In genomic region chr11:113246475-113246874, GRCm38 (mm10) we compare ENCODE assay signal across 23 mouse cellular contexts.
DNase-seq lines count a peak whose midpoint lies in the region; ATAC-seq and TF ChIP-seq lines count a peak whose summit lies in the region.
"Had no signal": no experiment of that assay in that cellular context is flagged by ENCODE, and none has a peak within 500 bp of the region (broad histone marks: within the 10 kb centered on the region; RNA-seq: fewer than 3 reads in every experiment).

No protein-coding gene starts in this region.

- TF ChIP-seq CTCF in lung, postnatal 0 days (IDR thresholded peaks at IDR 0.05): no peak

- no peaks in the 10 kb centered on the region for H3K36me3 ChIP-seq in hindbrain, embryonic 10.5 days
- H3K36me3 ChIP-seq in hindbrain, embryonic 12.5 days: no peaks in the 10 kb centered on the region
- H3K36me3 ChIP-seq in lung, postnatal 0 days (ENCODE audit: insufficient read depth, low read length): no peaks in the 10 kb centered on the region
- no peaks in the 10 kb centered on the region for H3K36me3 ChIP-seq in stomach, embryonic 14.5 days (ENCODE audit: control insufficient read depth, insufficient read depth, low read length)
- H3K36me3 ChIP-seq: embryonic facial prominence, embryonic 13.5 days; forebrain, embryonic 12.5 days; heart, embryonic 15.5 days; hindbrain, embryonic 15.5 days had no signal

- no peak for TF ChIP-seq EP300 in lung, postnatal 0 days (IDR thresholded peaks at IDR 0.05)

- no peak overlapping the region for H3K4me2 ChIP-seq in hindbrain, embryonic 12.5 days (replicated peaks)
- H3K4me2 ChIP-seq in lung, postnatal 0 days (replicated peaks; ENCODE audit: low read depth, low read length): no peak overlapping the region
- no peak overlapping the region for H3K4me2 ChIP-seq in stomach, embryonic 14.5 days (replicated peaks; ENCODE audit: low read depth, low read length)
- H3K4me2 ChIP-seq: embryonic facial prominence, embryonic 13.5 days; forebrain, embryonic 12.5 days; heart, embryonic 15.5 days; hindbrain, embryonic 15.5 days had no signal

- peak overlapping the region; percentile 66 for H3K27ac ChIP-seq in hindbrain, embryonic 10.5 days
- no peak overlapping the region for H3K27ac ChIP-seq in hindbrain, embryonic 12.5 days
- no peak overlapping the region for H3K27ac ChIP-seq in lung, postnatal 0 days (ENCODE audit: low read length)
- H3K27ac ChIP-seq in stomach, embryonic 14.5 days (ENCODE audit: low read length): no peak overlapping the region
- H3K27ac ChIP-seq: embryonic facial prominence, embryonic 13.5 days; forebrain, embryonic 12.5 days; gastrocnemius, adult 2 months; heart, embryonic 15.5 days; hindbrain, embryonic 15.5 days had no signal

- 74% methylated on average over 9 of the region's 9 CpGs for WGBS in hindbrain, embryonic 10.5 days
- WGBS in hindbrain, embryonic 12.5 days: 76% methylated on average over 9 of the region's 9 CpGs
- 34% methylated on average over 8 of the region's 9 CpGs for WGBS in lung, postnatal 0 days
- 40% methylated on average over 9 of the region's 9 CpGs for WGBS in stomach, embryonic 14.5 days

- H3K9ac ChIP-seq in hindbrain, embryonic 12.5 days: no peak overlapping the region
- H3K9ac ChIP-seq in lung, postnatal 0 days (replicated peaks; ENCODE audit: low read depth): no peak overlapping the region
- H3K9ac ChIP-seq in stomach, embryonic 14.5 days (replicated peaks; ENCODE audit: low read depth, low read length): no peak overlapping the region
- H3K9ac ChIP-seq: embryonic facial prominence, embryonic 13.5 days; forebrain, embryonic 12.5 days; forebrain, postnatal 0 days; heart, embryonic 15.5 days; hindbrain, embryonic 15.5 days had no signal

- H3K27me3 ChIP-seq in hindbrain, embryonic 10.5 days (ENCODE audit: insufficient read depth, poor library complexity, severe bottlenecking): no peaks in the 10 kb centered on the region
- H3K27me3 ChIP-seq in hindbrain, embryonic 12.5 days: no peaks in the 10 kb centered on the region
- no peaks in the 10 kb centered on the region for H3K27me3 ChIP-seq in lung, postnatal 0 days (replicated peaks; ENCODE audit: insufficient read depth, low read length)
- no peaks in the 10 kb centered on the region for H3K27me3 ChIP-seq in stomach, embryonic 14.5 days (ENCODE audit: control insufficient read depth, insufficient read depth, low read length)
- H3K27me3 ChIP-seq: CH12.LX; embryonic facial prominence, embryonic 13.5 days; heart, embryonic 15.5 days; hindbrain, embryonic 15.5 days had no signal

- H3K9me3 ChIP-seq in hindbrain, embryonic 10.5 days: no peaks in the 10 kb centered on the region
- H3K9me3 ChIP-seq in hindbrain, embryonic 12.5 days (replicated peaks): no peaks in the 10 kb centered on the region
- no peaks in the 10 kb centered on the region for H3K9me3 ChIP-seq in lung, postnatal 0 days (ENCODE audit: low read length)
- no peaks in the 10 kb centered on the region for H3K9me3 ChIP-seq in stomach, embryonic 14.5 days (ENCODE audit: control insufficient read depth, low read depth, low read length)
- H3K9me3 ChIP-seq: embryonic facial prominence, embryonic 13.5 days; forebrain, embryonic 12.5 days; heart, embryonic 15.5 days; hindbrain, embryonic 15.5 days had no signal

- ATAC-seq in hindbrain, embryonic 12.5 days (ENCODE audit: low FRiP score): no peak
- peak; percentile 57 for ATAC-seq in lung, postnatal 0 days
- peak; percentile 35; the same call in 1 of the 2 replicates for ATAC-seq in stomach, embryonic 14.5 days (ENCODE audit: insufficient number of reproducible peaks, insufficient read depth, low FRiP score, low read depth)

- no peak overlapping the region for H3K4me3 ChIP-seq in hindbrain, embryonic 10.5 days
- no peak overlapping the region for H3K4me3 ChIP-seq in hindbrain, embryonic 12.5 days
- no peak overlapping the region for H3K4me3 ChIP-seq in lung, postnatal 0 days (ENCODE audit: low read depth, low read length)
- no peak overlapping the region for H3K4me3 ChIP-seq in stomach, embryonic 14.5 days (ENCODE audit: low read depth, low read length)
- H3K4me3 ChIP-seq: embryonic facial prominence, embryonic 13.5 days; forebrain, embryonic 12.5 days; gastrocnemius, adult 2 months; heart, embryonic 15.5 days; hindbrain, embryonic 15.5 days had no signal

- DNase-seq in hindbrain, embryonic 10.5 days (ENCODE audit: low spot score): no peak
- DNase-seq in lung, postnatal 0 days (ENCODE audit: low spot score): peak; percentile 57
- no peak for DNase-seq in lung, postnatal 14 days
- peak; percentile 37 for DNase-seq in yolk sac, embryonic 10.5 days (ENCODE audit: low spot score)
- no peak for DNase-seq in right cerebral cortex, postnatal 4 days
- no peak for DNase-seq in gastrocnemius, postnatal 36 days
- DNase-seq: adrenal gland, adult 2 months; adrenal gland, postnatal 25 days; cerebellum, adult 18-20 months; cerebellum, adult 9-11 months; cerebellum, postnatal 36 days; forebrain, postnatal 0 days; gastrocnemius, adult 2 months; gastrocnemius, postnatal 25 days; heart, adult 11 months; heart, postnatal 14 days had no signal

- H3K4me1 ChIP-seq in hindbrain, embryonic 10.5 days (replicated peaks): peaks cover 13% of the 10 kb centered on the region
- peaks cover 5% of the 10 kb centered on the region; the same call in 1 of the 2 replicates for H3K4me1 ChIP-seq in hindbrain, embryonic 12.5 days
- no peaks in the 10 kb centered on the region for H3K4me1 ChIP-seq in lung, postnatal 0 days (ENCODE audit: insufficient read depth, low read depth, low read length)
- no peaks in the 10 kb centered on the region for H3K4me1 ChIP-seq in stomach, embryonic 14.5 days (ENCODE audit: control insufficient read depth, insufficient read depth, low read length)
- H3K4me1 ChIP-seq: embryonic facial prominence, embryonic 13.5 days; heart, embryonic 15.5 days; hindbrain, embryonic 15.5 days had no signal

- intact Hi-C loops in gastrocnemius, postnatal 36 days (cut with DNase I): no loop called here

Comparison
In these comparisons a context has a peak if more than half of its experiments do, and no peak if none do; other contexts are left out.
1. DNase-seq: peak in lung, postnatal 0 days (single experiment) and yolk sac, embryonic 10.5 days (single experiment); none in hindbrain, embryonic 10.5 days (single experiment), lung, postnatal 14 days (single experiment), right cerebral cortex, postnatal 4 days (single experiment) and gastrocnemius, postnatal 36 days (0 of 2).